Mouse (Mus musculus): ENCODE data around the gene Mob3b.

Gene Mob3b

DNA sequence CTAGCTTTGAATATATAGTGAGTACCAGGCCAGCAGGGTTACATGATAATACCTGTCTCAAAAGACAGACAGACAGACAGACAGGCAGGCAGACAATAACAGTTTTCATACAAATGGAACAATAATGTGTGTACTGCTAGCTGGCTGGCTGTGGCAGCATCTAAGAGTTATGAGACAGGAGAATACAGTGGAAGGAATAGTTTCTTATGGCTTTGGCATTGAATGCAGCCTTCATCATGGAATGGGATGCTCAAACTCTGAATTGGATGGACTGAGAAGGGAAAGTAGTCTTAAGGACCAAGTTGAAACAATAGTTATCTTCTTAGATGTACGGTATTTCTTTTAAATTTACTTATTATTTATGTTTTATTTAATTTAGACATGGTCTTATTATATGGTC is 258.0 kb downstream of the Mob3b start:
- DNase-seq (ENCODE audit: low read depth, low spot score), result no peak
